Mouse (Mus musculus) brown adipose tissue, adult 24 weeks (tissue): ENCODE measurements around the gene Zfp791. TPM values are rescaled to one million over a fixed set of nuclear protein-coding genes. Genes with fewer than 3 reads are reported as not detected.
"Not testable (repeated sequence)": the region's sequence is repeated elsewhere in the genome, so short reads cannot be mapped to it uniquely, and the experiment has no call there.

Experiments
- H3K27ac ChIP-seq: fragments of 200-500 bp; replicated peaks from 2 replicates; pipeline ENCODE4 v1.5.1; 2012; ENCODE audit warnings: low read depth, mild to moderate bottlenecking, low read length
- H3K4me1 ChIP-seq: fragments of 200-500 bp; 2 replicates; pipeline ENCODE4 v1.6.1; 2012; ENCODE audit warnings: low read length, mixed read lengths; ENCODE audit not compliant: control insufficient read depth, insufficient read depth, insufficient read length
- H3K4me3 ChIP-seq: fragments of 200-500 bp; 2 replicates; pipeline ENCODE4 v1.5.1; 2012; ENCODE audit warnings: low read depth, mild to moderate bottlenecking, low read length, moderate library complexity; ENCODE audit not compliant: insufficient read depth
- polyA plus RNA-seq: library from polyadenylated mRNA; stranded (reverse); fragments of >200 nt; gene quantifications from 2 replicates; pipeline ENCODE4 v1.2.4, GENCODE M21; 2012; ENCODE audit not compliant: missing spikeins, insufficient read depth, insufficient read length

Gene Zfp791
- polyA plus RNA-seq, 1 experiment, result 0.44 TPM

DNA sequence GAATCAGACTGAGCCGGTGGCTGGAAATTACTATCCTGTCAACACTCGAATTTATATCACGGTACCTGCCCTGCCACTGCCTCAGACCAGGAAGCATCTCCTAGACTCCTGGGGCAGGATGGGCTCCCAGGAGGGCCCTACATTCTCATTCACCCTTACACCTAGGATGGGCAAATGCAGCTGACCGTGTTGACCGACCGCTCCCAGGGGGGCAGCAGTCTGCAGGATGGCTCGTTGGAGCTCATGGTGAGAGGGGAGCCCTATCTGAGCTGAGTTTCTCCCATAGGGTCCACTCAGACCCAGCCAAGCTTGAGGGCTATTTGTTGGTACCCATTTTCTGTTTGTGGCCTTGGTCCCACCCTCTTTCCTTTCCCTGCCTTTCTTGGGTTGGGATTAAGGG, 27.3 kb downstream of the Zfp791 start:
- Histone ChIP-seq H3K27ac (no peak overlapping the region), H3K4me1 (no peaks in the 10 kb centered on the region), H3K4me3 (no peak overlapping the region)

DNA sequence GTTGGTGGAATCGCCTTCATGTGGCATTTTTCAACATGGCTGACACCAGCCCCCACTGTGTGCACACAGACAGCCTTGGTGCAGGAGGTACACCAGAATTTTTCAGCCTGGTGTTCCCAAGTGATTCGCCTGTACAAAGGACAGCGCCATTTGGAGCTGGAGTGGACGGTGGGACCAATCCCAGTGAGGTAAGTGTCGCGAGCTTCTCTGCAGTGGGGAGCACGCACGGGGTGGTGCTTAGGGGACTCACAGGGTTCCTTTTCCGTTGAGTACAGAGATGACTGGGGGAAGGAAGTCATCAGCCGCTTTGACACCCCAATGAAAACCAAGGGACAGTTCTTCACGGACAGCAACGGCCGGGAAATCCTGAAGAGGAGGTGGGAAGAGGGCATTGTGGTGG, 27.8 kb downstream of the Zfp791 start:
- Histone ChIP-seq H3K4me3 (no peak overlapping the region), H3K27ac (no peak overlapping the region), H3K4me1 (no peaks in the 10 kb centered on the region)

DNA sequence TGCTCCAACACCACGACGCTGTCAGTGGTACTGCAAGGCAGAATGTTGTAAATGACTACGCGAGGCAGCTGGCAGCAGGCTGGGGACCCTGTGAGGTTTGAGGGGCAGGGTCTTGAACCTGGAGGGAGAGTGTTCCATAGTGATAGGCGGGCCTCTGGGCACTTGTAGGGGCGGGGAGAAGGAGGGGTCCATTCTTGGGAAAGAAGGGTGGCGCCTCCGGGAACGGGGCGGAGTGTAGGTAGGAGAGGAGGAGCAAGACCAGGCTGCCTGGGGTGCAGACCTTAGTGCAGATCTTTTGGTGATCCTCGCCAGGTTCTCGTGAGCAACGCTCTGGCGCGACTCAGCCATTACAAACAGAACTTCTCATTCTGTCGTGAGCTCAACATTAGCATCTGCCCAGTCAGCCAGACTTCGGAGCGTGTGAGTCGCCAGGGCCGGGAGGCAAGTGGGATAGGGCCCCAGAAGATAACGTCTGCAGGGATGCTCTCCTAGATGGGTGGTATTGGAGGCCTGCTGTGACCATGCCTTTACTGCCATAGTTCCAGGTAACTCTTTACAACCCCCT, 31.3 kb downstream of the Zfp791 start:
- H3K4me1 ChIP-seq, result no peaks in the 10 kb centered on the region
- no peak overlapping the region for H3K4me3 ChIP-seq
- H3K27ac ChIP-seq, result no peak overlapping the region

DNA sequence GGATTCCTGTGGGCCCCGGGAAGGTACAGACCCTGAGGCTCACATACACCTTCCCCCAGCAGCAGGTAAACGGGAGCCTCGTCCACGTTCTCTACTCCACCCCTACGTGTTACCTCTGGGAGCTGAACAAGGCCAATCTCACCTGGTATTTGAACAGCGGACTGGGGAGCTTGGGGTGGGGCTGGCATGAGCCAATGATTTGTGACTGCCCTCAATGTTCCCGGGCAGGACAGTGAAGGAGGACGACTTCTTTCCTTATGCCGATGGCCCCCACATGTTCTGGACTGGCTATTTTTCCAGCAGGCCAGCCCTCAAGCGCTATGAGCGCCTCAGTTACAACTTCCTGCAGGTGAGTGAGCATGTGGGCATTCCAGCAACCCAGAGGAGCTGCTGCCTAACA, 32.0 kb downstream of the Zfp791 start:
- Histone ChIP-seq H3K4me1 (no peaks in the 10 kb centered on the region), H3K27ac (no peak overlapping the region), H3K4me3 (no peak overlapping the region)

DNA sequence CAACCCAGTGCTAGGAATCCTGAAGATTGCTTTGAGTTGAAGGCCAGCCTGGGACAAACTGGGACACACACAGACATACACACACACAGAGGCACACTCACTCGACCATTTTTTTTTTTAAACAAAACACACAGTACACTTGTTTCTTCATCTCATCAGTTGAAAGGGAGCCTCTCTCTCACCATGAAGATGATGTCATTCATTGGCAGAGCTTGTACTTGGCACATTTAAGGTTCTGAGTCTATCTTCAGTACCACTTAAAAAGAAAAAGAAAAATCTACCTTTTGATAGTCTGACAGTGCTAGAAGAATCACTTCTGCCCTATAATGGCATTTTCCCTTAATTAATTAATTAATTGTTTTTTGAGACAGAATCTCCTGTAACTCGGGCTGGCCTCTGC, 34.1 kb downstream of the Zfp791 start:
- no peak overlapping the region for H3K27ac ChIP-seq
- no peaks in the 10 kb centered on the region for H3K4me1 ChIP-seq
- H3K4me3 ChIP-seq, result no peak overlapping the region

DNA sequence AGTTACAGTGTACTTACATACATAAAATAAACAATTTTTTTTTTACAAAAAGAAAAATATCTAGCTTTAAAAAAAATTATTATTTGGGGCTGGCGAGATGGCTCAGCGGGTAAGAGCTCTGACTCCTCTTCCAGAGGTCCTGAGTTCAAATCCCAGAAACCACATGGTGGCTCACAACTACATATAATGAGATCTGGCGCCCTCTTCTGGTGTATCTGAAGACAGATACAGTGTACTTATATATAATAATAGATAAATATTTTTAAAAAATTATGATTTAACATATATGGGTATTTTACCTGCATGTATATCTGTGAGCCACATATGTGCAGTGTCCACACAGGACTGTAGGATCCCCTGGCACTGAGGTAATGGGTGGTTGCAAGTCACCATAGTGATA, 36.7 kb downstream of the Zfp791 start:
- Histone ChIP-seq H3K4me3 (no peak overlapping the region), H3K27ac (no peak overlapping the region), H3K4me1 (no peaks in the 10 kb centered on the region)

DNA sequence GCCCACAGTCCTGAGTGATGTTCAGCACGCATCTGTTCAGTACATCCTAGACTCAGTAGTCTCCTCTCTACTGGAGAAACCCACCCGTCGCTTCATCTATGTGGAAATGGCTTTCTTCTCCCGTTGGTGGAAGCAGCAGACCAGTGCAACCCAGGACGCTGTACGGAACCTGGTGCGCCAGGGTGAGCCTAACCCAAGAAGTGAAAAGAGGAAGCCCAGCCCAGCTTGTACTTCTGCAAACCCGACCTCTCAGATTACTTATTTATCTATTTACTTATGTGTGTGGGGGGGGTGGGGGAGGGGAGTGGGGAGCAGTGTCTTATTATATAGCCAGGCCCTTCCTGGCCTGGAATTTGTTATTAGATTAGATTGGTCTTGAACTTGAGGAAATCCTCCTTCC, 38.3 kb downstream of the Zfp791 start:
- H3K4me3 ChIP-seq, result peak overlapping the region; percentile 79
- H3K27ac ChIP-seq, result no peak overlapping the region
- H3K4me1 ChIP-seq, result no peaks in the 10 kb centered on the region

DNA sequence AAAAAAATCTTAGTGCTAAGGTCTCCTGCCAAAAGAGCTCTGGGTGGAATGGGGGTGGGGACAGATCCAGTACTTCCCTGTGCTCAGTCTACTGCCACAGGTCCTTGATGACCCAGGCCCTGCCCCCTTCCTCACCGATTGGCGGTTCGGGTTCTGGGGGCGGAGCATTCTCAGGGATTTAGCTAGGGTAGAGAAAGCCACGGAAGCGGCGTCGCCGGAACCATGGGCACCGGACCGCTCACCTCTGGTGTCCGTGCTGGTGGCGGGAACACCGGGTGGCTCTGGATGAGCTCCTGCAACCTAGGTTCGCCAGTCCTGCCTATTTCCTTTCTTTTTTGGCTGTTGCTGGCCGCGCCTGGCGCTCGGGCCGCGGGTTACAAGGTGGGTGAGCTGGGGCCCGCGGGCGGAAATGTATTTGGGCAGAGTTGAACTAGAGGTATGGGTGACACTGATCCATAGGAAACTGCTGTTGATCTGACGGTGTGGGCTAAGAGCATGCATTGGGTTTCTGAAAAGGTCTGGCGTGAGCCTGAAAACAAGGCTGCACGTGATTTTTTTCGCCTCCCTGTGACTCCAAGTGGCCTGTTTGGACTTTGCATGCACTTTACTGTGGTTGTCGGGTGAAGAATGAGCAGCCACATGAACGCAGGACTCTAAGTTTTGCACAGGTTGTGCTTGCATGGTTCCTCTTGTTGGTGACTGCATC, 39.6 kb downstream of the Zfp791 start, which contains the start of gene Man2b1:
TSS of gene Man2b1 (plus strand) at position 163 of the 706 bp plus-strand sequence.
- H3K27ac ChIP-seq, result peak within 1 kb of the TSS; percentile 18; the same call in 1 of the 2 replicates
- peak within 1 kb of the TSS; percentile 79 for H3K4me3 ChIP-seq
- no peaks in the 10 kb centered on the region for H3K4me1 ChIP-seq

DNA sequence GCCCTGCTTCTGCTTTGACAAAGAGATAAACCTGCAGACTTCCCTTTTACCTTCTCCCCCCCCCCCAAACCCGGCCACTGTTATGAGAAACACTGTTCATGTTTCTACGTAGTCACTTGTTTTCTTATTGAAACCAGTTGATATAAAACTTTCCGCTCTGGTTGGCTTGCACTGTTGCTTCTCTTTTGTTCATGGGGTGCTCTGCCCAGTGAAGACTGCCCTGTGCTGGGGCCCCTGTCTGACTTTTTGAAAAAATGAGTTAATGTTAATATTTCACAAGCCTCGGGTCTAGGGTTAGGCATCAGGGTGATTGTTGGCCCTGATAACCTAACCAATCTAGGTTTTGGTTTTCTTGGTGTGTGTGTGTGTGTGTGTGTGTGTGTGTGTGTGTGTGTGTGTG, 40.7 kb downstream of the Zfp791 start:
- H3K27ac ChIP-seq, H3K4me3 ChIP-seq, H3K4me1 ChIP-seq: not testable (repeated sequence)

DNA sequence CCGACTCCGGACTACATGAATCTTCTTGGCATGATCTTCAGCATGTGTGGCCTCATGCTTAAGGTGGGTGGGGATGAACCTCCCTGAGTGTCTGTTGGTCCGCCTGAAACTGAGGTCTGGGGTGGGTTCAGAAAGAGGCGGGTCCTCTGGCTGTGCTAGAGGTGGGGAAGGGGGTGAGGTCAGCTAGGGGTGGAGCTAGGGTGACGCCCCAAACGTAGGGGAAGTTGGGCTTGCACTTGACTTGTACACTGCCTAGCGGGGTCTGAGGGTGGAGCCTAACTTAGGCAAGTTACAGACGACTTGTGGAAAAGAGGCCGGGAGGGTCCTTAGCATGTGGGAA, 41.7 kb downstream of the Zfp791 start, which contains the start of gene Wdr83:
TSS of gene Wdr83 (minus strand) at position 91 of the 340 bp plus-strand sequence.
- H3K27ac ChIP-seq, result peak within 1 kb of the TSS; percentile 96
- no peaks in the 10 kb centered on the region for H3K4me1 ChIP-seq
- peak within 1 kb of the TSS; percentile 99 for H3K4me3 ChIP-seq

DNA sequence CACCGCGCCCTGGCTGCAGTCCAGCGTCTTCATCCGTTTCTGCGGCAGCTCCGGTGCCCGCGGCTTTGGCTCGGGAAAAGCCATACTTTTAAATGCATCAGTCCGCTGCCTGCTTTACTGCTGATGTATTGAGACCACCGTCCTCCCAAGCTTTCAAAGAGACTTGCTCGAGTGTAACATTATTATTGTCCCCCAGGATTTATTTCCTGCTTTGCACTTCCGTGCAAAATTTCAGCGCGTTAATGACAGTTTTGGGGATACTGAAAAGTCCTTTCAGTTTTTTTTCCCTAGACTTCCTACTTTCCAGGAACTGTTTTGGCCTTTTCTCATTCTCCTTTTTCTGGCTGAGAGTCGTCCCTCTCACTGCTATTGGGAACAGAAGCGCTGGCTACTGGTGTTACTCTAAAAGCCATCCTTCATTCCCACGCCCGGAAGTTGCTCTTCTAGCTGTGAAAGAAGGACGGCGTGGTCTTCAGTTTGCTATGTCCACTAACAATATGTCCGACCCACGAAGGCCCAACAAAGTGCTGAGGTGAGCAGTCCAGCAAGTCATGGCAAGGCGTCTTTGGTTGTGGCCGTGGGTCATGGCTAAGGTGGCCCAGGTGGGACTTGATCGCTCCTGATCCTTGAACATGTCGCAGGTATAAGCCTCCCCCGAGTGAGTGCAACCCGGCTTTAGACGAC, 42.2 kb downstream of the Zfp791 start, which contains the start of gene Wdr83os:
TSS of gene Wdr83os (plus strand) at position 209 of the 684 bp plus-strand sequence.
- Histone ChIP-seq H3K4me1 (no peaks in the 10 kb centered on the region), H3K4me3 (peak within 1 kb of the TSS; percentile 99), H3K27ac (peak within 1 kb of the TSS; percentile 96)

DNA sequence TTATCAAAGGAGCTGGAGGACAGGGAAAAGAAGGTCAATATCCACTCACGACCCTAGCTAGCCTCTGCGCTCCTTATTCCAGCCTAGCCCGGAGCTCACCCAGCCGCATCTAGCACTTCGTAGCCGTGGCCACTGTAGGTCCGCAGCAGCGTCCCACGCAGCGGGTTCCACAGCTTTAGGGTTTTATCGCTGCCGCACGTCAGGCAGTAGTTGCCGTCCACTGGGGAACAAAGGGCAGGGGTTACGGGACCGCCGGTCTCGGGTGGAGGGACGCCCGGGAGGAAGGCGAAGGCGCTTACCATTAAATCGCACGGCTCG, 42.7 kb downstream of the Zfp791 start:
- Histone ChIP-seq H3K27ac (peak overlapping the region; percentile 96), H3K4me3 (peak overlapping the region; percentile 99), H3K4me1 (no peaks in the 10 kb centered on the region)

DNA sequence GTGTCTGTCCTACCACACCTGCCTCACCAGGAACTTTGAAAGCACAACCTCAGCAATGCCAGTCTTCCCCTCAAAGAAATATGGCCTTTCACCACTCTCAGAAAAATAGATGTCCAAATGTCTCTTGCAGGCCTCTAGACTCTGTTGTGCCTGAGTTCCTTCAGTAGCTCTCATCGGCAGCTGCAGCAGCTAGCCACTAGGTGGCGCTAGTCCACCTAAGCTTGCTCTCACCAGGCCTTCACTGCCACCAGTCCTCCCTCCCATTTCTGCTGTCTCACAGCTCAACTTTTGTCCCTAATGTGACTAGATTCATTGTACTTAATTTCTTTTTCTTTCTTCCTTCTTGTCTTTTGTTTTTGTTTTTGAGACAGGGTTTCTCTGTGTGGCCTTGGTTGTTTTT, 45.9 kb downstream of the Zfp791 start:
- Histone ChIP-seq H3K4me3 (no peak overlapping the region), H3K4me1 (no peaks in the 10 kb centered on the region), H3K27ac (no peak overlapping the region)

DNA sequence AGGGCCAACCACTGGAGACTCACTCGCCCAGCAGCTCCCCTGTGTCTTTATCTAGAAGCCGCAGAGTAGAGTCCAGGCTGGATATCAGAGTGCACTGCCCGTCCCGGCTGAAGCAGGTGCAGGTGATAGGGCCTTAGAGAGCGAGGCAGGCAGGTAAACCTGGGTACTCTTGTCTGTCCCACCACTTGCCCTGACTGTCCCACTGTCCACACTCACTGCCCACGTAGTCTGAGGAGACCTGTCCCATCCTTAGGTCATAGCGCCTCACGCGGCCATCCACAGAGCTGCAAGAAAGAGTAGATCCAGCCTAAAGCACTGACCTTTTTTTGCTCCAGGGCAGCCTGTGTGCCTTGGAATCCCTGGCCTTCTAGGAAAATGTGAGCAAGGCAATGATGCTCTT, 46.9 kb downstream of the Zfp791 start:
- Histone ChIP-seq H3K4me3 (no peak overlapping the region), H3K27ac (no peak overlapping the region), H3K4me1 (0 out of 2 replicates have a peak, but pooled peaks cover under 1% of the 10 kb centered on the region)

DNA sequence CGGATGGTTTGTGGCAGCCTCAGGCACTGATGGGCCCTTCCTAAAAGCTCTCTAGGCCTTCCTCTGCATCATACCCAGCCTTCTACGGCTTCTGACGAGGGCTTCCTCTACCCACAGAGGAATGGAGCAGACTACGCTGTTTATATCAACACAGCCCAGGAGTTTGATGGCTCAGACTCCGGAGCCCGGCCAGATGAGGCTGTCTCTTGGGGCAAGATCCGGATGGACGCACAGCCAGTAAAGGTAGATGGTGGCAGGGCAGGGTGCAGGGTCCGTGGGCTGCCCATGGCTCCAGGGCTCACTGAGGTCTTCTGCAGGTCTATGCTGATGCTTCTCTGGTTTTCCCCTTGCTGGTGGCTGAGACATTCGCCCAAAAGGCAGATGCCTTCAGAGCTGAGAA, 48.3 kb downstream of the Zfp791 start:
- H3K27ac ChIP-seq, result no peak overlapping the region
- H3K4me3 ChIP-seq, result no peak overlapping the region
- peaks cover 2% of the 10 kb centered on the region; the same call in 1 of the 2 replicates for H3K4me1 ChIP-seq

DNA sequence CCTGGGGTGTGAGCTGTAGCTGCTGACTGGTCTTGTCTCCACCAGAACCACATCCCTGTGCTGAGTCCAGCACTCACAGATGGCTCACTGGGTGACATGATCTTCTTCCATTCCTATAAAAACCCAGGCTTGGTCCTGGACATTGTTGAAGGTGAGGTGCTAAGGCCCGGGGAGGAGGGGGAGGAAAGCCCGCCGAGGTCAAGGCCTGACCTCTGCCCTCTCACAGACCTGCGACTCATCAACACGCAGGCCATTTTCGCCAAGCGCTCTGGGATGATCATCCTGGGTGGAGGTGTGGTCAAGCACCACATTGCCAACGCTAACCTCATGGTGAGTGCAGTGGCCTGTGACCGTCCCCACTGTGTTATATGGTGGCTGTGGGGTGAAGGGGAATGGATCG, 48.7 kb downstream of the Zfp791 start:
- Histone ChIP-seq H3K27ac (no peak overlapping the region), H3K4me3 (no peak overlapping the region), H3K4me1 (peaks cover 2% of the 10 kb centered on the region; the same call in 1 of the 2 replicates)
